Mouse (Mus musculus) left cerebral cortex, adult 9 months (tissue): ENCODE results near the gene Klb.
A peak's percentile ranks its signal among the peaks of the same experiment; 100 is the strongest.
"Not testable (repeated sequence)": the region's sequence is repeated elsewhere in the genome, so short reads cannot be mapped to it uniquely, and the experiment has no call there.

Experiments
- DNase-seq, 2 experiments: peaks; one replicate each; pipeline ENCODE4 v3.0.0; 2022; ENCODE audit warnings: low spot score in 2 of 2

Klb gene

DNA sequence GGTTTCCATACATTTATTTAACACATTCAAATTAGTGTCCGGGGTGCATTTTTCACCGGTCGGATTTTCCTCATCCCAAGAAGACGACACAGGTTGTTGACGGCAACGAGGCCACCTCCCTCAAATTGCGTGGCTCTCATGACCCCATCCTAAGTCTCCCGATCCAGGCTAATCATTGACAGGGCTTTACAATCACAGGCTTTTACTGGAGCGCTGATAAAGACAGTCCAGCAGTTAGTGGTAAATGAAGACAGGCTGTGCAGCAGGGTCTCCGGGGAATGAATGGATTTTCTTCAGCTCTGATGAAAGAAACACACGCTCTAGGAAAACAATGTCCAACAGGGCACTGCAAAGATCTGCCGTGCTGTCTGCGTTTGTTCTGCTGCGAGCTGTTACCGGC lies at the start of gene Klb:
TSS of gene Klb (plus strand) at position 147 of the 400 bp plus-strand sequence.
- DNase-seq = no peak

DNA sequence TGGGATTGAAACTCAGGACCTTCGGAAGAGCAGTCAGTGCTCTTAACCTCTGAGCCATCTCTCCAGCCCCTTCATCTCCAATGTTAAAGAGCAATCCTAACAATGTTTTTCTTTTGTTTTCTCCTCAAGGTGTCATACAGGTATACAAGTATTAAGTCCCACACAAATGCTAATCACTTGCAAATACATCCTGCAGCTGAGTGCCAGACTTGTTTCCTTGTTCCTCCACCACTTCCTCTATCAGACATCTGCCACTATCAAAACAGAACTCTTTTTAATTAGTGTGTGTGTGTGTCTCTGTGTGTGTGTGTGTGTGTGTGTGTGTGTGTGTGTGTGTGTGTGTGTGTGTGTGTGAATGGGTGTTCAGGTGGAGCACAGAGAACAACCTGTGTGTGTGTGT lies 48.5 kb upstream of the Klb start:
- DNase-seq = not testable (repeated sequence)

DNA sequence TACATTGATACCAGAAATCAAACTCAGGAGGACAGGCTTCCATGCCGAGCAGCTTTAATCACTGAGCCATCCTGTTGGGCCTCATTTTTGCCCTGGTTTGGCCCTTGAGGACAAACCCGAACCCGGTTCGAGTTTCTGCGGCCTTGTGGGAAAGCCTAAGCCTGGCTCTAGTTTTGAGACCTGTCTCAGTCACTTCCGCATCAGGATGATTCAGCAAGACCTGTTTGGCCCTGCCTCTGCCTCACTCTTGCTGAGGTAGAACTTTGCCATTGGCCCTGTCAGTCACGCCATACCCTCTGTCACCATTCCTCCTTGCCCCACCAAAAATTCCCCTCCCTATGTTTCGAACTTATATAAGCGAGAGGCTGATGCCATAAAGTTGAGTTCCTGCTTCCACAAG lies 48.0 kb upstream of the Klb start:
- DNase-seq = no peak

DNA sequence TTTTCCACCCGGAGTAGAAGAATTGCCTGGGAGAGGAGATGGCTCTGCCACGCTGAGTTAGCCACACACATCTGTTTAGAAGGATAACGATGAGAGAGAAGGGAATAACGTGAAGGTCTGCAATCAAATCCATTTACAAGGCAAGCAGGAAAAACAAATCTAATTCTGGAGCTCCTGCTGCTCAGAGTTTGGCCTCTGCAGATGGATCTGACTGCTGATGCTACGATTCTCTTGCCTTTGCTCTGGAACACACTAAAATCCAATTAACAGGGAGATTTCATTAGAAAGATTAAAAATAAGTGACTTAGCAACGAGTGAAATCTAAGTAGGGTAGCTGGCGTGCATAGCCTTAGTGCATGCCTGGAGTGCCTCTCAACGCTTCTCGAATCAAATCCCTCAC lies 42.6 kb upstream of the Klb start:
- DNase-seq = no peak

DNA sequence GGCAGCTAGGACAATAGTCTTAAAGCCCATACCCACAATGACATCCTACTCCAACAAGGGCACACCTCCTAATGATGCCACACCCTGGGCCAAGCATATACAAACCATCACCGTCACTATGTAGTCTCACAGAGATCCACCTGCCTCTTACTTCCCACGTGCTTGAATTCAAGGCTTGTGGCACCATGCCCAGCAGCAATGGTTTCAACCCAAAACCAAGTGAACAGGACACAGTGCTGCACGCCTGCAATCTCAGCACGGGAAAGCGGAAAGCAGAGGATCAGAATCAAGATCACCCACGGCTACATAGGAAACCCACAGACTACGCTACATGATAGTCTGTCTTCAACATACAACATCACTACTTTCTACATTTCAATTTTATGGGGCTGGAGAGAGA lies 39.9 kb upstream of the Klb start:
- DNase-seq = no peak

DNA sequence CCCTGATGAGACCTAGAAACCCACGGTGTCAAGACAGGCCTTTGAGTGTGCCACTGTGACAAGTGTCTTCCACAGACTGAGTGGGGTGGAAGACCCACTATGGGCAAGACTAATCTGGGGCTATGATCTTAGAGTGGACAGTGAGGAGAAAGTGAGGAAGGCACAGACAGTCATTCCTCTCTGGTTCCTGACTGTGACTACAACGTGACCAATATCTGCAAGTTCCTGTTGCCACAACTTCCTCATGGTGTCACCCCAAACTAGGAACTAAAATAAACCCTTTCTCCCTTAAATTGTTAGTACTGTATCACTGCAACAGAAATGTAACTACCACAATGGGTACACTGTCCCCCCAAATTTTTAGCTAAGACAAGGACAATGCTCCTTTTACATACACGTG lies 39.2 kb upstream of the Klb start:
- no peak for DNase-seq

DNA sequence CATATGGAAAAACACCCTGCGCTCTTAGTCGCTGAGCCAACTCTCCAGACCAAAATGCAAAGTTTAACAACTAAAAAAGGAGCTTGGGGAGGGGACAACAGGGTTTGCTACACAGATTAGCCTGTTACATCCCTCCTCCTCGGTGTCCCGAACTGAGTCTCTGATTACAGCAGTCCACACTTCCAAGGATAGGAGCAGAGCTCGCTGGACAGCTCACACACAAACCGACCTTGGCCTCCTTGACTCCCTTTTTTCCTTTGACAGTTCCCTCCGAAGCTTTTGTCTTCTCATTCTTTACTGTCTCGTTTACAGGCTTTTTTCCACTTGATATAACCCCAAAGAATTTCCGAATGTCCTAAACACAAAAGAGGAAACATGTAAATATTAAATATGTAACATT lies 28.9 kb upstream of the Klb start:
- DNase-seq = no peak

DNA sequence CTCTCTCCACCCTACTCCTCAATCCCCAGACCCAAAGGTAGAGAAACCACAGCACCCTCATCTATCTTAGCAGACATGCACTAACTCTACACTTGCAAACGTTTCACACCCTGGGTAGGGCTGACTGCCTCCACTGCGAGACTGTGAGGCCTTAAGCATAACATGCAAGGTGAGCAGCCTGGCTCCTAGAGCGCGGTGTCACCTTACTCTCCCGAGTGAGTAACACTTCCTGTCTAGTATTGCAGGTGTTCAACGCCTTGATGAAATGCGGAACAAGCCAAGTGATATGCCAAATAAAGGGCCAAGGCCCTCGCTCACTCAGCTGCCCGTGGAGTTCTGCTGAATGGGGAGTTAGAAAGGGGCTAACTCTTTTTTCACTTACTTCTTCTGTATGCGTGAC lies 25.9 kb upstream of the Klb start:
- DNase-seq = no peak

DNA sequence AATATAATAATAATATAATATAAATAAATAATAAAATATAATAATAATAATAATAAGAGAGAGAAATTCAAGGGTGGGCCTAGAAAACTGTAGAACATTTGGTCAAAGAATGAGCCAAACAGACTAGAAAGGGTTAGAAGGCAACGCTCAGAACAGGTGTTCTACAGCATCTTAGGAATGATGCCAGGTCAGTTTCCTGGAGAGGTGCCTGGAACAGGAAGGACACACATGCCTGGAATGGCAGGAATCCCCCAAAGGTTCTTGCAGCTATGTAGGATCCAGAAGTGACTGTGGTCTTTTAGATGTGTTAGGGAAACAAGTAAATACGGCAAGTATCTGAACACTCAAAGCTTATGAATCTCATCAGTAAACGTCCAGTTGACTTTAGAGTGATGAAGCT lies 23.8 kb upstream of the Klb start:
- DNase-seq = no peak

DNA sequence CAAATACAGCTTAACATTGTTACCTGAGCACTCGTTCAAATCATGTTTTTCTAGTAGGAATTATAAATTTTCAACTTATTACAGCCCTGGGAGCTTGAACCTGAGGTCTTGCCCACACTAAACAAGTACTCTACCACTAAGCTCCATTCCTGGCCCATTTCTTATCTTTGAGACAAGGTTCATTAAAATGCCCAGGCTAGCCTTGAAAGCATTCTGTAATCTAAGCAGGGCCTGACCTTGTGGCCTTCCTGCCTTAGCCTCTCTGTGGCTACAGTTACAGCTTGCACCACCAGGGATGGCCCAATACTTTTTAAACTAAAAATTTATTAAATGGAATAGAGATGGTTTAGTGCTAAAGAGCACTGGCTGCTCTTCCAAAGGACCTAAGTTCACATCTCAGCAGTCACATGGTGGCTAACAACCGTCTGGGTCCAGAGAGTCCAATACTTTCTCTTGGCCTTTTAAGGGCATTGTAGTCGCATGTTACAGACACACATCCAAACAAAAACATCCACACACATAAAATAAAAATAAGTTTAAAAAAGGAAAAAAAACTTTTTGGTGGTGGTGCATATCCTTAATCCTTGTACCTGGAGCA lies 23.3 kb upstream of the Klb start:
- DNase-seq = no peak

DNA sequence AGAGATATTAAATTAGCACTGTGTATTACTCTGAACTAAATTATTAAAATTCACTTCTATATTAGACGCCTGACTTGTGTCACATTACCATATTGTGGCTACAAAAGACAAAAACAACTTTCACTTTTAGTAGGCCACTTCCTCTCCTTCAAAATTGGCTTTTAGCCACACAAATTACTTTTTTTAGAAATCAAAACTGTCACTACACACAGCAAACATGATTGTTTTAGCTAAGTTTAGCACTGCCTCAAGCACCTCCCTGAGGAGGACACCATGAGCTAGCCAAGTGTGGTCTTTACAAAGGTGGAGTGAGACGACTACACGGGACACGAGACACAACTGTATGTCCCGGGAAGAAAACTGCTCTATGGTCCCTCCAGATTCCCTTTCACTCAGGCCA lies 21.9 kb upstream of the Klb start:
- DNase-seq = no peak

DNA sequence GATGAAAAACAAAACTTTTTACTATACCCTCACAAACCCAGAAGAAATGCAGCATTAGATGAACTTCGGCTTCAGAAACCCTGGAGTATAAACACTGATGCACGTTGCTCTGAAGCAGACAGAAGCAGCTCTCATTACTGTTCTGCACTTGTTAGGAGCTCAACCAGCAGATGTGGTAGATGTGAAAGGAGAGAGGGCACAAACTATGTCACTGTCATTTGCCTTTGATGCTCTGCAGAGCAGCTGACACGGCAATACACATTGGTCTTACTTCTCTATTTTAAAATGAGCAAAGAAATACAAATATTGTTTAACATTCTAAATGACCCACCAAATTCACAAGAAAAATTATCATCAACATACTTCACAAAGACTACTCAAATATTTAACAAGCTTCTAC lies 18.1 kb upstream of the Klb start:
- DNase-seq = no peak

DNA sequence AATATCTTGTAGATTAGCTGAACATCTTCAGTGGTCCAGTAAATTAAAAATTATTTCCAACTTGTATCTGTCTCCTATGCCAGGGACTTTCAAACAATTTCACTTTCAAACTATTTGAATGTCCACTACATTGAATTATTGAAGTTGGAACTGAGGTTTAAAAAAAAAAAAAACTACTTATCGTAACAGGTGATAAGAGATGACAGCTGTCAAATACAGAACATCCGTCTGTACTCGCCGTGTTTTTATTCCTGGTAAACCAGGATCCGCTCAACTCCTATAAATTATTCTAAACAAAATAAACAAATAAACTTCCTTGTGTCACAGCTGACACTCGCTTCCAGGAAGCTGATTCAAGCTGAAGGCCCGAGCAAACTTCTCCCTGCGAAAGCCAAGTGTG lies 13.3 kb upstream of the Klb start:
- DNase-seq = no peak

DNA sequence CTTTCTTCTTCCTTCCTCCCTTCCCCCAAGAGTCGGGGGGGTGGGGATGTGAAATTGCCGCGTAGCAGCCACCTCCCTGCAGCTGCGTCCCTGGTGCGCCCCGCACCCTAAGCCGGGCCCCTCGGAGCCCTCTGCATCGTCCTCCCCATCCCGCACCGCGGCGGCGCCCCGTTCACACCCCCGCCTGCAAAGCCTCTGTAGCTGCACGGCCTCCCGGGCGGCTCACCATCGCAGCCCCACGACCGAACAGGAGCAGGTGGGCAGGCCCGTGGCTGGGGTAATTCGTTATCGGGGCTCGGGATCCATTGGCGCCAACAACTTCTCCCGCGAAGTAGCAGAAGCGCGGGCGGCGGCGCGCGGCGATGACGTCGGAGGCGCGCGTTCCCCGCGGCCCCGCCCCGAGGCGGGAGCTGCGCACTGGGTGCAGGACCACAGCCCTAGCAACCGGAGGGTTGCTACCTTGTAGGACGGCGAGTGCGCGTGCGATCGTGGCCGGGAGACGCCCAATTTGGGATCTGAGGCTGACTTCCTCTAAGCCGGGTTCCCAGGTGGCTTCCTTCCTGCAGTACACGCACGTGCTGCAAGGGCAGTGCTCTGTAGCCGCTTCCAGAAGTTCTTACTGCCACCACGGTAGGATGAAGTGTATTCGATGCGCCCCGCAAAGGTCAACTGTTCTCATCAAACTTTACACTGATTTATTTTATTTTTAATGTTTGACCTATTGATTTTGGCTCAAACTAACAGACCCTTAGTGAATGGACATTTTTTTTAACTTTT lies 12.6 kb upstream of the Klb start, which contains the start of gene Rfc1:
TSS of gene Rfc1 (minus strand) at position 373 of the 777 bp plus-strand sequence.
- DNase-seq = peak; percentile 80 to 87

DNA sequence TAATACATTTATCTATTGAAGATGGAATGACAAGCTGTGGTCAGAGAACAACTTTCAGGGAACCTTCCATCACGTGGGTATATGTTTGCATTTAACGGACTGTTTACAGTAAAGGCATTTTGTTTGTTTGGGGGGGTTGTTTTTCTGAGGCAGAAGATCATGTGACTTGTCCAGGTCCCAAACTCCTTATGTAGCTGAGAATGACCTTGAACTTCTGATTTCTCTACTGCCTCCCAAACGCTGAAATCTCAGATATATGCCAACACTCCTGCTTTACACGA lies 12.1 kb upstream of the Klb start:
- DNase-seq = no peak

DNA sequence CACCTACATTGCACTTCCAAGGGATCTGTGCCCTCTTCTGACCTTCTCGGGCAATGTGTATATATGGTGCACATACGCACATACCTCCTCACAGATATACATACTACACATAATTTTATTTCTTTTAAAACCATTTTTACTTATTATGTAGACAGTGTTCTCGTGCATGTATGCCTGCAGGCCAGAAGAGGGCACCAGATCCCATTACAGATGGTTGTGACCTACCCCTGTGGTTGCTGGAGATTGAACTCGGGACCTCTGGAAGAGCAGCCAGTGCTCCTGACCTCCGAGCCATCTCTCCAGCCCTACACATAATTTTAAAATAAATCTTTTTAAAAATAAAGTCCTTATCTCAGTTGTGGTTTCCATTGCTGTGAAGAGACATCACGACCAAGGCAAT lies 9.7 kb upstream of the Klb start:
- no peak for DNase-seq

DNA sequence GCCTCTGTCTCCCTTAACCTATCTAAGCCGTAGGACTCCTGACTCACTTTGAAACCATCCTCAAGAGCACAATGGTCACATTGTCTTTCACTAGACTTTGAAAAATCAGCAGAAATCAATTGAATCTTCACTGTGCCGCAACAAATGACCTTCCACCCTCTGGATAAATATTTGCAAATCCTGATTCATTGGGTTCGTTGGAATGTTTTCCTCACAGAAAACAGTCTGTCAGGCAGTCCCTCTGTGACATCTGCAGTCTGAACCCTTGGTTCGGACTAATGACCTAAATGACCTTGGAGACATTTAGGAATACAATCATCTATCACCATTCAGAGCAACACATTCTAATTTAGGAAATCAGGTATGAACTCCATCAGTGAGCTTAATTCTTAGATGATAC lies 7.9 kb upstream of the Klb start:
- no peak for DNase-seq

DNA sequence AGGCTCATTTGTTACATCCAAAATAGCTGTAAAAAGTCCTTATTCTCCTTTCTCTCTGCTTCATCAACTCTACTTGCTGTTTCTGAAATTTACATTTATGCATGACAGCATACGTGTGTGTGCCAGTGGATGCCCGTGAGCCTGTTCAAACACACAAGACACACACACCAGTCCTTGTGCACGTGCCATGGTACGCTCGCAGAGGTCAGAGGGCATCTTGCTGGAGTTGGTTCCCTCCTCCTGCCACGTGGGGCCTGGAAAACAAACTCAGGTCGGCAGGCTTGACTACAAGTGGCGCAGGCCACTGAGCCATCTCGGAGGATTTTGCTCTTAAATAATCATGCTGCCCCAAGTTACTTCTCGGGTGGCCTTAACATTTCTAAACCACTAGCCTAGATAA lies 2.4 kb downstream of the Klb start:
- DNase-seq = no peak

DNA sequence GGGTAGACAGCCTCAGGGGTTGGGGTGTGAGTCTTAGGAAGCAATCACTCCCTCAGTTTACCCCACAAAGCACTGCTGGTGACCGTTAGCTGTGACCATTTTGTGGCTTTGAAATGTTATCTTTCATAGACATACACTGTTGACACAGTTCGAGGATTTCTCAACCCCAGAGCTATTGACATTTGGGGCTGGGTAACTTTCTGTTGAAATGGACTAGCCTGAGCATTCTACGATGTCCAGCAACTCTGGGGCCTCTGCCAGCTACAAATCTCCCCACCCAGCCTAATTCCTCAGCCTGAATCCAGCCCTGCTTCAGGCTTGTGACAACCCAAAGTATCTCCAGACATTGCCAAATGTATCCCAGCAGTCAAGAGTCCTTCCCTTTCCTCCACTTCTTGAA lies 6.0 kb downstream of the Klb start:
- DNase-seq = no peak

DNA sequence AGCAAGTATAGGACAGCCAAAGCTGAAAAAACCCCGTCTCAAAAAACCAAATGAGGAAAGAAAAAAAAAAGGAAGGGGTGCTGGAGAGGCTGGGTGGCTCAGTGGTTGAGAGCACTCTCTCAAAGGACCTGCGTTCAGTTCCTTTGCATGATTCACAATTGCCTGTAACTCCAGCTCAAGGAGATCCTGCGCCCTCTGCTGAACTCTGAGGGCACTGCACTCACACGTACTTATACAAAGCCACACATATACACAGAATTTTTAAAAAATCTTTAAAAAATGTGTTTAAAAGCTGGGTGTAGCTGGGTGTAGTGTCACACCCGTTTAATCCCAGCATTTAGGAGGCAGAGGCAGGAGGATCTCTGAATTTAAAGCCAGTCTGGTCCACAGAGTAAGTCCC lies 6.9 kb downstream of the Klb start:
- no peak for DNase-seq

DNA sequence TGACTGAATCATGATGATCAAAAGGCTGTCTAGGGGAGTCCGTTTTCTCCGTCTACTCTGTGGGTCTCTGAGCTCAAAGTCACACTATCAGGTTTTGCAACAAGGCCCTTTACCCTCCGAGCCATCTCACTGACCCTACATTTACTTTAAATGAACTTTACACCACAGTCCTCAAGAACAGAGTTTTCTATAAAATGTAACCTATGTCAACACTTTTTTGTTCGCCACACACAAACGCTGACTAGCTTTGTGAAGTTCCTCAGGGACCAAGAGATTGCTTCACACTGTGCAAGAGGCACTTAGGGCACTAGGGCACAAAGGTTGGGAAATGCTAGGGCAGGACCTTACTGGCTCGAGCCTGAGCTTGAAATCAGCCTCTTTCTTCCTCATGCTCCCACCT lies 8.7 kb downstream of the Klb start:
- DNase-seq = no peak

DNA sequence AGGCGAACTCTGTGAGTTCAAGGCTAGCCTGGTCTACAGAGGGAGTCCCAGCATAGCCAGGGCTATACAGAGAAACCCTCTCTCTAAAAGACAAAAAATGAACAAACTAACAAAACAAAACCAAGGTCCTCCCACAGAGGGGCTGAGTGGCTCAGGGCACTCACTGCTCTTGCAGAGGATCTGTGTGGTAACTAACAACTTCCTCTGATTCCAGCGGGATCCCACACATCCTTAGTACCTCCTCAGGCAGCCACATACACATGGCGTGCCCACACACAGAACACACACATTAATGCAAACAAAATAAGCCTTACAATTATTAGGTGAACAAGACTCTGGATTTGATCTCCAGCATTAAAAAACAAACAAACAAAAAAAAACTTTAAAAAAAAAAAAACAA lies 9.7 kb downstream of the Klb start:
- DNase-seq = no peak

DNA sequence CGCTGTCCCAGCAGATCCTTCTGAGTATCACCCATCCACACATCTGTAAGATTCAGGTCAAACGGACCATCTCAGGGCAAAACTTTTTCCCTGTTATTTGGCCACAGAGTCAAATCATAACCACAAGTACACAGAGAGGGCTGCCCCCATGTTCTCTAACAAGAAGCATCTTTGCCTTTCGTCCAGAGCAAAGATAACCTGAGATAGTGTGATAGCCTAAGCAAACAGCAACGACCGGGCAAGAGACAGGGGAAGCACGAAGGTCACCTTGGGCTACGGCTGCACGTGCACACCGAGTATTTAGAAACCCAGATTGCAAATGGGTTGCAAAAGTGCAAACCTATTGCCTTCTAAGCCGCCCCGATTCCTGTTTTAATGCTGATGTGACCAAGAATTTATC lies 19.7 kb downstream of the Klb start:
- no peak for DNase-seq

DNA sequence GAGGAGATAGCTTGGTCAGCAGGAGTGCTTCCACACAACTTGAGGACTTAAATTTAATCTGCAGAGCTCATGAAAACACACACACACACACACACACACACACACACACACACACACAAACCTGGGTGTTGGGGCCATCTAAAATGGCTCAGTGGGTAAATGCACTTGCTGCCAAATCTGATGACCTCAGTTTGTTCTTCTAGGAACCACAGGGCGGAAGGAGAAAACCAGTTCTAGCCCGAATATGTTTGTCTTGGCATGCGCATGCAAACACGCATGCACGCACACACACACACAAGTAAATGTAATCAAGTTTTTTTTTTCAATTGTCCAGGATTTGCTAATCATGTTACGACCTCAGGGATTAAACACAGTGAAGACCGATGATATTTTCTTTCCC lies 23.4 kb downstream of the Klb start:
- DNase-seq = no peak
